Mouse (Mus musculus) cerebellum, adult 9-11 months (tissue): ENCODE data around the gene Actn1.
A peak's percentile ranks its signal among the peaks of the same experiment; 100 is the strongest.

Experiments
- DNase-seq: peaks from one replicate; pipeline ENCODE4 v3.0.0; 2022

Actn1 gene

DNA sequence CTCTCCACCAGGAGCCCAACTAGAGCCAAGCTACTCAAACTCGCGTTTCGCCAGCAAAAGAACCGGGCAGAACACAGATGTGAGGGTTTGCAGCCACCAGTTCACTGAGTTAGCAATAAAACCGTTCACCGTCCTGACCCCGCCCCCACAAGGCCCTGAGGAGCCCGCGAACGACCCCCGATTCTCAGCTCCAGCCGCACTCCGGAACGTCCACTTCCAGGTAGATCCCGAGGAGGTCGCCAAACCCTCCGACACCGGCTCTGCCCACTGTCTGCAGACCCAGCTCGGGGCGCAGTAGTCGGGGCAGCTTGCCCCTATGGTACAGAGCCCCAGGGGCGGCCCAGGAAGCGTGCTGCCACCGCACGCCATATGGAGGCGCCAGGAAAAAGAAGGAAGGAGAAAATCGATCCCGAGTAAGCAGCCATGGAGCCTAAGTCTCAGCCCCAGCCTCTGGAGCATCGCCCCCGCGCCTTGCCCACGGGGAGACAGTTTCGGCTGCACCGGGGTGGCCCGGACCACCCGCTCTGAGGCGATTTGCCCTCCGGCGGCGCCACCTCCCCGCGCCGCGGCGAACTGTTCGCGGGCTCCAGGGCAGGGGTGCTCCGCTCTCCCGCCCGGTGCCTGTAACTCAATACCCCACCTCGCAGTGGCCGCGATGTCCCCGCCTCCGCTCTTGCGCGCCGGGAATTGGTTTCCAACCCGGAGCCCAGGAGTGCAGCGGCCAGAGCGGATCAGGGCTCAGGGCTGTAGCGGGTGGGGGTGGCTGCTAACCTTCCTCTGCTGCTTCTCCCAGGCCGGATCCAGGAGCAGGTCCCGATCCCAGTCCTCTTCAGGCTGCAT, 735 bp downstream of the Actn1 start:
- peak; percentile 58 for DNase-seq

DNA sequence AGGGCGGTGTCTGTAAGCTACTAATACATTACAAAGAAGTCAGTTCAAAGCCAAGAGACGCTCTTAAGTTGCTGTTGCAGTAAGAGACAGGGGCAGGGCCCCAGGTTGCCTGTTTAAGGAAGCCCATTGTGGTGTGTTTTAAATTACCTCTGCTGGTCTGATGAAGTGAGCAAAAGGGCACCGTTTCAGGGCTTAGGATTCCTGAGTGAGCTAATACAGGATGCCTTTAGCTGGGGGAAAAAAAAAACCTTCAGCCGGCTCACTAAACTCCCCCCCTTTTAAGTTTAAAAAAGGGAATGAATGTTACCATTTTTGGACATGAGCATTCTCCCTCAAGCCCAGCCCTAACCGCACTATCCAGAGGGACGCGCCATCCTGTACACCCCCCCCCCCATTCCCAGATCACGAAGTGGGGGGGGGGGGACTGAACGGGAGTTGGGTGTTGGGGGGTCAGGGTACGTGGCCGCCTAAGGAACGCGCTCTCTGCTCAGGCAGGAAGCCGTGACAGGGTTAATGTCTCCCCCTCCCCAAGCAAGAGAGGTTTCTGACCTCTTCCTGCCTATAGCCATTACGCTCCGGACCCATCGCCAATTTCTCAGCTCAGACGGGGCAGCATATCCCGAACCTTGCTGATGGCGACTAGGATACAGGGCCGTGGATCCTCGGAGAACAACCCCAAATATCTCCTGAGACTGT, 1.5 kb downstream of the Actn1 start:
- DNase-seq = no peak

DNA sequence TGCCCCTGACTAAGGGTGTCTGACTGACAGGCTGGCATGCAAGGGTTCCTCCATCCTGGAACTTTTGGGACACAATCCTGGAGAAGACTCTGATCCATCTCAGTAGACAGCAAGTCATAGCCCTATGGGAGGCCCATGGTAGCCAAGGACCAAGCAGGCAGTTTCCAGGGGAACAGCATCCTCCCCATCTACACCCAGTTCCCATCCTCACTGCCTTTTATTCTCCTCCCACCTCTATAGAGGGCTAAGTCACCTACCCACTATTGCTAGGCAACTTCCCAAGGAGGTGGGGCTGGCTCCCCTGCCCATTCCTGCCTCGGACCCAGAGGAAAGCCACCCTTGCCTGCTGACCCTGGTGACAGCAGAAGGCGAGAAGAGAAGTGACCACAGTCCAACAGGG, 8.2 kb downstream of the Actn1 start:
- DNase-seq = no peak

DNA sequence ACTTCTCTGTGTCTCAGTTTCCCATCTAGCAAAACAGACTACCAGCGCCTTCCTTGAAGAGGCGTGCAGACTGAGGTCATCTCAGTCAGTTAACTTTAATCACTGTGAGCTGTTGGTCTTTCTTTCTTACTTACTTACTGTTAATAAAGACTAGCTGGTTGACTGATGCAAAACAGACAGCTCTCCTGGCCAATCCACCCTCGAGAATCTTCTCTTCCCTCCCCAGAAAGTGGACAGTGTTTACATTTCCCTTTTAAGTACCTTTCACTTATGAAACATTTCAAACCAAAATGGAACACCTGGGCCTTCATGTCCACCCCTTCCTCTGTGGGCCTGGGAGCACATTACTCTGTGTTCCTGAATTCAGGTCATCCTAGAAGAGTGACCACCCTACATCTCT, 8.6 kb downstream of the Actn1 start:
- DNase-seq = no peak

DNA sequence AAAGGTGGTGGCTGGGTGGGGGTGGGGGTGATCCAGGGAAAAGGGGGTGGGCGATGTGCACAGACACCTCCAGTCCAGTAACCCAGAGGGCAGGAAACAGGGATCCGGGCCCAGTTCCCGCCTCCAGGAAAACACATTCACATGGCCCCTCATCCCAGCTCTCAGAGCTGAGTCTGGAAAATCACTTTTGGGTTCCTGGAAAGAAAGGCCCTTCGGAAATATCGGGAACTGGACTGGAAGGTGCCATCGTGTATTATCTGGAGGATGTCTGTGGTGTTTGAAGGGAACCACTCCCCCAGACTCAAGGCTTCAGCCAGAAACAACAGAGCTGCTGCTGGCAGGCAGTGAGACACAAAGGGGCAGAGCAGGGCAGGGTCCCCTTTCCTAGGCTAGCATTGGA, 10.6 kb downstream of the Actn1 start:
- no peak for DNase-seq

DNA sequence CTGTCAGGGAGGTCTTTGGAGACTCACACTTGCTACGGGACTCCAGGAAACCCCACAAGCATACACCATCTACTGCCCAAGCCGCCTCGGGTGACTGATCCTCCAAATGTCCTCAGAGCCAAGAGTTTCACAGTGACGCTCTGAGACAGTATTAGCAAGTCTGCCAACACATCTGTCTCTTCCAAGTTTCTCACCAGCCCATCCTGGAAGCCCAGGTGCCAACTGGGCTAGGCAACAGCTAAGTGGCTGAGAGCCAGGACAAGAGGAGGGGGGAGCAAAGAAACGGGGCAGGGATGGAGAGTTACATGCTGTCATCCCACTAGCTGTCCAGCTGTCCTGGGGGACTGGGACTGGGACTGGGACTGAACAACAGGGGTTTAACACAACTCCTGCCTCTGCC, 13.1 kb downstream of the Actn1 start:
- DNase-seq = no peak

DNA sequence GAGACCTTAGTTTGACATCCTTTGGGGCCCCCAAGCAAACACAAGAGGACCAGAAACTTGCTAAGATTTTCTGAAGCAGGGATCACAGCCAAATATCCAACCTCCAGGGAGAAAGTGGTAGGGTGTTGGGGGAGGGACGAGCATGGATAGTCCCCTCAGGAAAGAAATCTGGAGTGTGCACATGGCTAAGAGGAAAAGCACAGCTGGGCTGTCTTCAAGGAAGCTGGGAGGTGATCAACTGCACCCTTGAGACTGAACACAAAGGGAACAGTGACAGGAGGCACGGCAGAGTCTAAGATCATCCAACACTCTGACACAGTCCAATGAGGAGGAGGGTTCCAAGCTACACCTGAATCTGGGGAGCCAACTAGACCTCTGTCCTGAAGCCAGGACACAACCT, 13.7 kb downstream of the Actn1 start:
- no peak for DNase-seq

DNA sequence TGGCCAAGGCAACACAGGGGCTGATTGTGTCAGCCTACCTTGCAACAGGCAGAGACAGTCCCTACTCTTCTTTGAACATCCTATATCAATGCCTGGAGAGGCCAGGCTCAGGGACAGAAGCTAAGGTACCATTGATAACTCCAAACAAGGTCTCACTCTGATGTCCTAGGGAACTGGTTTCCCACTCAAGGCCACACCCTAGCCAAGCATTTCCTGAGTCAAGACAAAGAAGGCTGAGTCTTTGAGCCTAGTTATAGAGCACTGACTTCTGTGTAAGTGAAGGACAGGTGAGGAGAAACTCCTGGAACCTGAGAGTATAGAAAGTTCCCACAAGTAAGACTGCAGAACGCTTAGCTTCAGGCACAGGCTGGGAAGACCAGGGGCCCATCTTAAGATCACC, 15.4 kb downstream of the Actn1 start:
- no peak for DNase-seq

DNA sequence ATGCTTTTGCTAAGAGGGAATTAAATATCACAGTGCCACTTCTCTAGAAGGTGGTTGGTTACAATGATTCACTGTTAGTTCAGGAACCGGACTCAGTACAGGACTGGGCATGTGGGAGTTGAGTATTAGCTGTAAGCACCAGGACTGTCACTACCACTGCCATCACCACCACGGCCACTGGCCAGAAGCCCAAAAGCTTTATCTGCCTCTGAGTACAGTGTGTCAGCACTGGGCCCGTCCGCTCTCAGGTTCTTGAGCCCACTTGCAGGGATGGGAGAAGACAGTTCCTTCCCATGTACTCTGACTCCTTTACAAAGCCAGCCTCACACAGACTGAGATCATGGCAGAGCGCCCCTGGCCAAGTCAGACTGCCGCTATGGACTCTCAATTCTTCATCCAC, 16.0 kb downstream of the Actn1 start:
- no peak for DNase-seq

DNA sequence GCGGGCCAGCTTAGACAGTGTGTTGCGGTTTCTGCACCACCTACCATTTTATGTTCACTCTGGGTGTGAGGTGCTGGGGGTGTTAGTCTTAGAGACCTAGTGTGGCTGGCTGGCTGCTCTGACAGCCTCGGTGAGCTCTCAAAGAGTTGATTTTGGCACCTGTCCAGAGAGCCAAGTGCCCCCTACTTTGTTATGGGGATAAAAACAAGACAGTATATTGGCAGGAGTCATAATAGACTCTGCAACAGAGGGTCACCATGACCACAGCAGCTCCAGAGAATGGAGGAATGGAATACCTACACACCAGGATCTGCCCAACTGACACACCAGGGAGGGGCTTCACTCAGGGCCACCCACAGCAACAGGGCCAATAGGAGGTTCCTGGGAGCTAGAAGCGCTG, 16.8 kb downstream of the Actn1 start:
- DNase-seq = no peak

DNA sequence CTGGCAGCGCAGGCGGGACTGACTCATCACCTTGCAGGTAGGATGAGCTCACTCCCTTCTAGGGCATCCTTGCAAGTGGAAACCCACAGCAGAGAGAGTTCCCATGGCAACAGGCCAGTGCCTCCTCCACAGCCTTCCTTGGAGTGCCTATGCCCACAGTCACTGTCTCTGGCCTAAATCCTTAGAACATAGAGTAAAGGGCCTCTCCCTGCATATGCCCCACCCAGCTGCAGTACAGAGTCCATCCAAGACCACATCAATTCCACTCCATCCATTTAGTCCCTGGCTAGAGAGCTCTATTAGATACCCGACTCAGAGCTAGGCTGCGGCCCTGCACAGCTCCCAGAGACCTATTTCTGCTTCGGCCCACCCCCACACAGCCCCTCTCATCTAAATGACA, 20.7 kb downstream of the Actn1 start:
- DNase-seq = no peak

DNA sequence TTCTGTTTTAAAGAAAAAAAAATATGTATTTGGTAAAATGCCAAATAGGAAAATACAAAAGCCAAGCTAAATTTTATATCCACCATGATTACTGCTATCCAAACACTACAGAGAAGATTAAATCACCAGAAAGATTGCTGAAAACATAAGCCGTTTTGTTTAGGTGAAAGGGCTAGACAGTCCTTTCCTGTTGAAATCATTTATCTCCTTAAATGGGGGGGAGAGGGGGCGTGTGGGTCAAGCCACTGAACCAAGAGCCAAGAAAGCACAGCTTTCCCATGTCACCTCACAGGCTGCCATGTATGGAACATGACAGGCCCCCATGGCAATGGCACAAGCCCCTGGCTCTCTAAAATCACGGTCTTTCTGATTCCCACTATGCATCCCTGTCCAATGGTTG, 21.6 kb downstream of the Actn1 start:
- DNase-seq = no peak

DNA sequence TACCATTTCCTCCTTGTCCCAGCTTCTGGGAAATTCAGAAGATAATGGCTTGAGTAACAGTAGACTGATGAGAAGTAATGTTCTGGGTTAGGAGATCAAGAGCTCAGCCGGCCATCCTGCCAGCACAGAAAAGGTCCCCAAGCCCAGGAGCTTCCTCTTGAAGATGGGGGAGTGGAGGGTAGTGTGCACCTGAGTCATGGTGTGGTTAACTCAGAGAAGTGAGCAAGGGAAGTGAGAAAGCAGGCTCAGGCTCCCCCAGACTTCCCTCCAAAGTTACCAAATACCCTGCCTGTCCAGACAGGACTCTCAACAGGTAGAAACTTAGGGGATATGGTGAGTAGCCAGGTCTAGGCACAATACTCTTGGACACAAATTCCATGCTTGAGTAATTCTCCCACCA, 24.9 kb downstream of the Actn1 start:
- DNase-seq = no peak

DNA sequence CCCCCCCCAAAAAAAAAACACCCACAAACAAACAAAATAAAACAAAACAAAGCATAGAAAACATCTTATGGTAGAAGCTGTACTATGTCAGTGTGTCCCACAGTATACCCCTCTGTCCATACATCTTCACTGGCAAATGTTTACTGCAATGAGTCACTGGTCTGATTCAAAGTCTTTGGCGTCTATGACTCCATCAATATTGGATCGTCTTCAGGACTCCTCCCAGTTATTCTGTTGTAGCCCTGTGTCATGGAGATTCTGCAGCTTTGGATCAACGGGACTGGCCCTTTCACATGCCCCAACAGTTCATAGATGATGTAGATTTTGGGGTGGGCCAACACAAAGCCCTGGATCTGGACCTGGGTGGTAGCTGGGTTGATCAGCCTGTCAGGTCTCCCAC, 25.9 kb downstream of the Actn1 start:
- DNase-seq = no peak

DNA sequence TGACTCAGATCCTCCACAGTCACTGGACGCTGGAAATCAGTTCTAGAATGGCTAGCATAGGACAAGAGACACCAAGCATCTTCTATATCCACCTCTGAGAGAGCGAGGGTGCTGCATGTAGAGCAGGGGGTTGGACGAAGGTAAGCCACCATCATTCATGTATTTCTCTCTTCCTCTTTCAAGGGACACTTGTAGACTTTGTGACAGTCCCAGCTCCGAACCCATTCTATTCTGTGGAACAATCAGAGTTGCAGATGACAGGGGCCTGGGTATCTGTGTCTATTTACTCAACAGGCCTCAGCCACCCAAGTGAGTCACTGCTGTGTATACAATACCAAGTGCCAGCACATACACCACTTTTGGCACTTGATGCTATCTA, 27.3 kb downstream of the Actn1 start:
- DNase-seq = no peak

DNA sequence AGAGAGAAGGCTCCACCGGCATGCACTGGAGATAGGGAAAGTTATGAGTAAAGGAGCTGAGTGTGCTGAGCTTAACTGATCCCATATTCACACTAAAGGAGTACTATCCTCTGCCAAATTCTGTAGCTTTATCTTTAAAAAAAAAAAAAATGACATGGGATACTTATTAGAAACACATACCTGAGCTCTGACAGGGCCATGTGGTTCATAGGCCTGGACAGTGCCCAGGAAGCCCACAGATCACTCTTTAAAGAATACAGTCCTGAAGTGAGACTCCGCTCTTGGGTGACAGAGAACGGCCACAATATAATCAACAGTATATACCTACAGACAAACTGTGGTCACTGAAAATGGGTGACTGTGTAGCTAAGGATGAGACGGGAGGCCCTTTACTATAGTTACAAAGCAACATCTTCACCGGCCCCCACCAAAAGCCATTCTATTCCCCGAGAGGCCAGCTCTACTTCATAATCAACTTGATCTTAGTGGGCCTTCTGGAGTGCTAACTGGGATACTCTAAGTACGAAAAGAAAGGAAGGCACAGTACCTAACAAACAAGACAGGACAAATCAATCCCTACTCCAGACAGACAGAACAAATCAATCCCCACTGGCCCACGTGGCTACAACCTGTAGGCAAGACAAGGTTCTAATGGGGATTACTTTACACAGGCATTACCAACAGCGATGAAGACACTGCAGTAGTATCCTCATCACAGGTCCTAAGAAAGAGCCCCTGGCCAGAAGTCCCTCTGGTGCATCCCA, 27.9 kb downstream of the Actn1 start:
- no peak for DNase-seq

DNA sequence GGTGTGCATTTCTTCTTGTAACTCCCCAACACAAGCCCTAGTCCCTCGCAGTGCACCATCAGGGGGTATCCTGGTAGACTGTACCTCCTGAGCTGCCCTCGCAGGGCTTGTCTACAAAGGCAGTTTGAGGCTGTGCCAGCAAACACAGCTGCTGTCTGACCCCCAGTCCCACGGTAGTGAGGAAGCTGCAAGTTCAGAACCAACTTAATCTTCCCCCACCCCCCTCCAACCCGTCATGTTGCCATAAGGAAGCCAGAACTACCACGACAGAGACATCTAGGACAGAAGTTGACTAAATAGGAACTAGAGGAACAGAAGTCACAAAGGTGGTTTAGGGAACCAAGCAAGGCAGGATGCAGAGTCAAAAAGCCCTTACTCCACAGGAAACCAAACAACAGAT, 28.9 kb downstream of the Actn1 start:
- DNase-seq = no peak

DNA sequence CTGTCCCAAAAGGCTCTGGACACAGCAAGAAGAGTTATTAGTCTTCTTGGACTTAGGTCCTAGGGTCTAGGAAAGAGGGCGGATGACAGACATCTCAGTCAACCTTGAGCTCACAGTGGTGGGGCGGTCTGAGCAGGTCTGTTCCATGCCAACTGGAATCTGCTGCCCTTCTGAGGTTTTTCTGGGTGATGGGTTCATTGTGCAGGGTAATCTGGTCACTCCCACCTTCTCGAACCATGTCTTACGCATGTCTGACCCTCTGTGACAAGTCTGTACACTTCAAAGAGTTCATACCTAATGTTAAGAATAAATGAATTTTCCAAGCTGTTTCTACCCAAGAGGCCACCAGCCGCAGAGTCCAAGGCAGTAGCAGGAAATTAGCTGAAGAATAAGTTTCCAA, 29.3 kb downstream of the Actn1 start:
- no peak for DNase-seq

DNA sequence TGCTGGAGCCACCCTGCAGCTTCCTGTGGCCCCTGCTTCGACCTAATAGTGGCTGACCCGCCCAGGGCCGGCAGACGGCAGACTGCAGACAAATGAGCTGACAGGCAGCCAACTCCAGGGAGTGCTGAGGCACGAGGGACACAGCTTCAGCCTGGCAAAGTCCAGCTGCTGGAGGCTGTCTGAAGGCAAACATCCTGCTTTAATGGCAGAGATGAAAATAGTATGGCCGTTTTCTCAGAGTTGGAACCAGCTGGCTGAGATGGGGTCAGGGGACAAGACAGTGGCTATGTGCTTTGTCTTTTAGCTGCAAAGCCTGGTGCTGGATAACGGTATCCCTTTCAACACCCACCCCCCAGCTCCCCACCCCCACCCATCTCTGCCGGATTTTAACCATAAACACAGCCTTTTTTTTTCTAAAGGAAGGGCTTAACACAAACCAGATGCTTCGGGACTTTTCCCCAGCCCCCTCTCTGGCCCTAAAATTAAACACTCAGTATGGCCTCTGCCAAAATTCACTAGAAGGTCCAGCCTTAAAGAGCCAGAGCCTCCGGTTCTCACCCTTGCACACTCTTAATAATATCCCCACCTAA, 30.0 kb downstream of the Actn1 start:
- DNase-seq = peak; percentile 50

DNA sequence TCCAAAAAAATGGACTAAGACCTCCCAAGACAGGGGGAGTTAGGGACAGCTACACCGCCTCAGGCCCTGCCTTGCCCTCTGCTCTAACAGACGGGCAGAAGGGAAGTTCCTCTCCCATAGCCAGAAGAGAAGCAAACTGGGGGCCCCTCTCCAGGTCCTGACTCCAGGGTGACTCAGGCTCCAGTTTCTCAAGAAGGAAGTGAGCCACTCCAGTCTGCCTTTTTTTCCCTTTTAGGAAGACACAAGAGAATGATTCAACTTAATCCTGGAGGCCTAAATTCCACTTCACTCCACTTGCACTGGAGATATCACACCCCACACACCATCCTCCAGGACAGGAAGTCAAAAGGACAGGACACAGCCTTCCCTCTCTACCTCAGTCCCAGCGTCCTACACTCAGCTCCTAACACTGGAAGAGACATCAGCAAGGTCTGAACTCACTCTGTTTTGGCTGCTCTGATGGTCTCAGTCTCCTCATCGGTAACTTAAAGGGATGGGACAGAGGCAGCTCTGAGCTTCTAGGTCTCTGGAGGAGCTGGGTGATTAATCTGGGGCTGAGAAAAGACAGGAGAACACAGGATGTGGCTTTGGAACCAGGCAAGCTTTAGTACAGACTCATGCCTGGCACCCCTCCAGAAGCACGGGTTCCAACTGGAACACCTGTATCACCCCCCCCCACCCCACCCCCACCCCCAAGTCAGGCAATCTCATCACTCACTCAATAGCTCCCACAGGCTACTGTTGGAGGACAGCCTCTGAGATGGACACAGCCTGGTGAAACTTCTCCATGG, 31.0 kb downstream of the Actn1 start:
- DNase-seq = no peak

DNA sequence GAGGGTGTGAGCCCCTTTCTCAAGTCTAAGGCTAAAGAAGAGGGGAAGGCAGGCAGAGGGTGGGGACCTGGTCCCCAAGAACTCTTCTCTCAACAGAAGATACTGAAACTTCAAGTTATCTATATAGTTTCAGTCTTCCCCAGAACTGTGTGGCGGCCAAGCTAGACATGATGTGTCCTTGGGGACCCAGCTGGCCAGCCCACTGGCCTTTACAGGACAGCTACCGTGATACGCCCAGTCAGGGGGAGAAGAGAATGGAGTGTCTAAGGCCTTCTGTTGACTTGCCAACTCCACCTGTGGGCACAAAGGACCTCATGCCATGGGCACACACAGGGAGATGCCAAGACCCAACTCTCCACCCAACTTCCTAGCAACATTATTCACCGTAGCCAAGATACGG, 31.8 kb downstream of the Actn1 start:
- no peak for DNase-seq

DNA sequence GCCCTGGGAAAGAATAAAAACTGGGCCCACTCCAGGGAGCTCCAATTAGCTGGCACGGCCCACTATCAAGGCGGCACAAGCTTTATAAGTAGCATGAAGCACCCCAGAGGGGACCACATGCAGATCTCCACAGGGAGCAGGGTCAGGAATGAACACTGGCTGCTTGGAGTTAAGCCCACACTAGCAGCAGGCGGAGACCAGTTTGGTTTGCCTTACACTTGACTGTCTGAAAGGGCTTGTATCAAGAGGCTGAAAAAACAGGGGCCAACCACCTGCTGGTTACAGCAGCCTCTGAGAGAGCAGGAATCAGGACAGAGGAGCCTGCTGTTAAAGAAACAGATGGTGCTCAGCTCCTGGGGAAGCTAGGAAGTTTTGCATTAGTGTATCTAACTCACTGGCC, 32.3 kb downstream of the Actn1 start:
- DNase-seq = peak; percentile 38

DNA sequence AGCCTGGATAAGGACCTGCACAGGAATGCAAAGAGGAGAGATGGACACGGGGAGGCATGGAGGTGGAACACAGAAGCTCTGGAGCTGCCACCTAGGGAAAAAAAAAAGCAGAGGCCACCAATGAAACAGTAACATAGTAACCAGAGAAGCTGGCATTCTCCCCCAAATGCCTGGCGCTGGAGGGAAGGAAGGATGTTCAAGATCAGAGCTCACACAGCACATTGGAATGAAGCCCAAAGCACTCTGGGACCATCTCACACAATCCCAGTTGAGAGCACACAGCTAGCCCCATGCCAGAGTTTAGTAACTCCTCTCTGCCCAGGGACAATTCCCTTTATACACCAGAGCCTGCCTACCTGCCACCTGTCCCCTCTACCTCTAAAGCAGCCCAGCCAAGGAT, 34.1 kb downstream of the Actn1 start:
- DNase-seq = no peak
